Comparison of ENCODE assay signal across 15 mouse cellular contexts in the genomic region with DNA sequence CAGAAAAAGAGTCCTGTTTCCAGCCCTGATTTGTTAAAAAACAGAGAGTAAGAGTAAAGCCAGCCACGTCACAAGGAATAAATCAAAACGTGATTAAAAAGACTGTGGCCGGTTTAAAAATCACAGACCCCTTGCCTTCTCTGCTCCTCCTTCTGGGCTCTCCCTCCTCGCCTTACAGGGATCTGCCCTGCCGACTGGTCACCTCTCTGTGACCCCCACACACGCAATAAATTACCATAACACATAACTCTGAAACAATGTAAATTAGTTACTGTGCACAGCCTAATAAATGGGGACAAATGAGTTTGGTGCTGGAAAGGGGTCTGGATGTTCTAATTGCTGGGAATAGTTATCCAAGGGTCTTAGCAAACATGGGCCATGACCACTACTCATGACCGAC. TPM values are rescaled to one million over a fixed set of nuclear protein-coding genes. Genes with fewer than 3 reads are reported as not detected.
DNase-seq lines count a peak whose midpoint lies in the region; ATAC-seq lines count a peak whose summit lies in the region.
"Had no signal": no experiment of that assay in that cellular context is flagged by ENCODE, and none has a peak within 500 bp of the region (broad histone marks: within the 10 kb centered on the region; RNA-seq: fewer than 3 reads in every experiment).

No protein-coding gene starts in this region.

- no peak overlapping the region for H3K27ac ChIP-seq in kidney, embryonic 15.5 days
- H3K27ac ChIP-seq in hindbrain, embryonic 15.5 days (replicated peaks): peak overlapping the region; percentile 86
- H3K27ac ChIP-seq in limb, embryonic 13.5 days: 0 out of 2 replicates have a peak overlapping the region, but pooled peaks have one; percentile 10
- peak overlapping the region; percentile 79 for H3K27ac ChIP-seq in neural tube, embryonic 15.5 days (replicated peaks)
- H3K27ac ChIP-seq: embryonic facial prominence, embryonic 15.5 days; liver, embryonic 14.5 days had no signal

- ATAC-seq in kidney, embryonic 15.5 days (replicated peaks; ENCODE audit: low FRiP score): no peak
- ATAC-seq in hindbrain, embryonic 15.5 days (ENCODE audit: low FRiP score, low read depth): no peak
- no peak for ATAC-seq in limb, embryonic 13.5 days (ENCODE audit: low FRiP score, low read depth)
- ATAC-seq in neural tube, embryonic 15.5 days (ENCODE audit: low FRiP score): no peak

- peaks cover 34% of the 10 kb centered on the region for H3K4me1 ChIP-seq in kidney, embryonic 15.5 days
- peaks cover 82% of the 10 kb centered on the region for H3K4me1 ChIP-seq in hindbrain, embryonic 15.5 days (replicated peaks)
- peaks cover 76% of the 10 kb centered on the region for H3K4me1 ChIP-seq in limb, embryonic 13.5 days
- peaks cover 90% of the 10 kb centered on the region for H3K4me1 ChIP-seq in neural tube, embryonic 15.5 days

- H3K27me3 ChIP-seq in kidney, embryonic 15.5 days: peaks cover 84% of the 10 kb centered on the region
- H3K27me3 ChIP-seq in hindbrain, embryonic 15.5 days: no peaks in the 10 kb centered on the region
- peaks cover 37% of the 10 kb centered on the region for H3K27me3 ChIP-seq in limb, embryonic 13.5 days
- no peaks in the 10 kb centered on the region for H3K27me3 ChIP-seq in neural tube, embryonic 15.5 days (replicated peaks)

- DNase-seq in kidney, adult 8-10 months: no peak
- DNase-seq in left cerebral cortex, postnatal 36 days (ENCODE audit: low spot score in 2 of 2): no peak
- DNase-seq in layer of hippocampus, postnatal 25 days (ENCODE audit: extremely low spot score in 1 of 2, low spot score in 1 of 2): no peak
- DNase-seq: cerebellum, adult 2 months; kidney, adult 2 months; kidney, postnatal 36 days; layer of hippocampus, adult 9-11 months had no signal

- no peak overlapping the region for H3K4me3 ChIP-seq in kidney, embryonic 15.5 days (replicated peaks)
- no peak overlapping the region; the same call in 1 of the 2 replicates for H3K4me3 ChIP-seq in hindbrain, embryonic 15.5 days
- H3K4me3 ChIP-seq in limb, embryonic 13.5 days: peak overlapping the region; percentile 21
- H3K4me3 ChIP-seq in neural tube, embryonic 15.5 days (replicated peaks): peak overlapping the region; percentile 15; the same call in 1 of the 2 replicates
- H3K4me3 ChIP-seq: embryonic facial prominence, embryonic 15.5 days had no signal

- H3K36me3 ChIP-seq in kidney, embryonic 15.5 days: no peaks in the 10 kb centered on the region
- H3K36me3 ChIP-seq in hindbrain, embryonic 15.5 days: no peaks in the 10 kb centered on the region
- H3K36me3 ChIP-seq in limb, embryonic 13.5 days: peaks cover 17% of the 10 kb centered on the region
- H3K36me3 ChIP-seq in neural tube, embryonic 15.5 days: no peaks in the 10 kb centered on the region
- H3K36me3 ChIP-seq: embryonic facial prominence, embryonic 15.5 days had no signal

- H3K9me3 ChIP-seq in kidney, embryonic 15.5 days (replicated peaks): no peaks in the 10 kb centered on the region
- H3K9me3 ChIP-seq in hindbrain, embryonic 15.5 days: no peaks in the 10 kb centered on the region
- no peaks in the 10 kb centered on the region for H3K9me3 ChIP-seq in limb, embryonic 13.5 days
- no peaks in the 10 kb centered on the region for H3K9me3 ChIP-seq in neural tube, embryonic 15.5 days (replicated peaks)
- H3K9me3 ChIP-seq: embryonic facial prominence, embryonic 15.5 days had no signal

- H3K4me2 ChIP-seq in kidney, embryonic 15.5 days: peak overlapping the region; percentile 27
- H3K4me2 ChIP-seq in hindbrain, embryonic 15.5 days: peak overlapping the region; percentile 47
- H3K4me2 ChIP-seq in limb, embryonic 13.5 days (replicated peaks): peak overlapping the region; percentile 59
- H3K4me2 ChIP-seq in neural tube, embryonic 15.5 days: peak overlapping the region; percentile 62

- 23% methylated on average over 7 of the region's 7 CpGs for WGBS in kidney, embryonic 15.5 days
- 36% methylated on average over 7 of the region's 7 CpGs for WGBS in hindbrain, embryonic 15.5 days
- WGBS in limb, embryonic 13.5 days: 19% methylated on average over 7 of the region's 7 CpGs
- WGBS in neural tube, embryonic 15.5 days: 20% methylated on average over 7 of the region's 7 CpGs

- H3K9ac ChIP-seq in kidney, embryonic 15.5 days: no peak overlapping the region
- peak overlapping the region; percentile 26; the same call in 1 of the 2 replicates for H3K9ac ChIP-seq in hindbrain, embryonic 15.5 days
- 0 out of 2 replicates have a peak overlapping the region, but pooled peaks have one; percentile 40 for H3K9ac ChIP-seq in limb, embryonic 13.5 days
- peak overlapping the region; percentile 27 for H3K9ac ChIP-seq in neural tube, embryonic 15.5 days (replicated peaks)
- H3K9ac ChIP-seq: embryonic facial prominence, embryonic 15.5 days; liver, embryonic 14.5 days had no signal

- intact Hi-C loops in left cerebral cortex, postnatal 36 days (cut with DNase I): no loop called here

RNA-seq across cellular contexts. Expression of gene Ebf3, which starts 17.1 kb away (rescaled TPM):
- polyA plus RNA-seq in kidney, embryonic 15.5 days (2015; fragmentation: Nextera tagmentation; extraction: Ambion mirVana): 1.5 and 1.6 TPM in 2 replicates
- 18.0 and 18.5 TPM in 2 replicates for polyA plus RNA-seq in hindbrain, embryonic 15.5 days (2015; fragmentation: Nextera tagmentation; extraction: Ambion mirVana)
- polyA plus RNA-seq in limb, embryonic 13.5 days (2015; fragmentation: Nextera tagmentation; extraction: Ambion mirVana): 13.4 and 16.9 TPM in 2 replicates
- 16.6 and 22.4 TPM in 2 replicates for polyA plus RNA-seq in neural tube, embryonic 15.5 days (2015; fragmentation: Nextera tagmentation; extraction: Ambion mirVana)
- total RNA-seq in left cerebral cortex, postnatal 36 days (2021): under 1 TPM; 0.32 to 0.72 TPM
- under 1 TPM; 0.42 to 0.54 TPM for total RNA-seq in layer of hippocampus, postnatal 25 days (2021)
- total RNA-seq: common myeloid progenitor, adult 5-6 weeks; monocyte, adult 5-6 weeks had no signal

Comparison
In these comparisons a context has a peak if more than half of its experiments do, and no peak if none do; other contexts are left out.
1. H3K4me3 ChIP-seq: peak in limb, embryonic 13.5 days (single experiment) and neural tube, embryonic 15.5 days (single experiment); none in kidney, embryonic 15.5 days (single experiment) and hindbrain, embryonic 15.5 days (single experiment).
2. Peak in every context shown above with its lines, with median percentiles within 50 percentile points of each other: H3K4me2 ChIP-seq.